Mouse (Mus musculus): ENCODE measurements around the gene Cpeb4.

GRCm38 (mm10) chr11:31940898-31941639 is 69.1 kb downstream of the Cpeb4 start:
- TF ChIP-seq POLR2A (IDR thresholded peaks at IDR 0.05; ENCODE audit: low read depth, low read length) (no peak), CTCF (IDR thresholded peaks at IDR 0.05; ENCODE audit: extremely low read depth, insufficient read length, insufficient replicate concordance, low read depth, low read length) (no peak)
